Mouse (Mus musculus) embryo, embryonic 11.5 days (tissue): ENCODE results near the gene Stx1b.
A peak's percentile ranks its signal among the peaks of the same experiment; 100 is the strongest.

Source experiments
- DNase-seq: peaks from one replicate; pipeline ENCODE4 v3.0.0-alpha.2; 2012; ENCODE audit warnings: low read depth, low spot score

Stx1b gene

DNA sequence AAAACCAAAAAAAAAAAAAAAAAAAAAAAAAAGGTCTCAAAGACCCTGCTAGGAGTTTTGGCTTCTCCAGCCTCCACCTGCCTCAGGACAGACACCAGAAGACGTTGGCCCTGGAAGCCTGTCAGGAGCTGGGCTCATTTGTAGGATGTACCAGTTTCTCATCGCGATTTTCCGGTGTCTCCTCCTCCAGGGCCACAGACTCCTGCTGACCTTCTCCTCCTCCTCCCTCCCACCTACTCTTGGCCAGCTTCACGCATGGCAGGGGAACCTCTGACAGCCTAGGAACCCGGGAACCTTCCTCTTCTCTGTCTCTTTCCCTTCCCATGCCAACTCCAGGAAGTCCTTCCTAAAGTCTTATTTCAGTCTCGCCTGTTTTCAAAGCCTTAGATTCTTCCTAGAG lies 7.3 kb downstream of the Stx1b start:
- DNase-seq: no peak

DNA sequence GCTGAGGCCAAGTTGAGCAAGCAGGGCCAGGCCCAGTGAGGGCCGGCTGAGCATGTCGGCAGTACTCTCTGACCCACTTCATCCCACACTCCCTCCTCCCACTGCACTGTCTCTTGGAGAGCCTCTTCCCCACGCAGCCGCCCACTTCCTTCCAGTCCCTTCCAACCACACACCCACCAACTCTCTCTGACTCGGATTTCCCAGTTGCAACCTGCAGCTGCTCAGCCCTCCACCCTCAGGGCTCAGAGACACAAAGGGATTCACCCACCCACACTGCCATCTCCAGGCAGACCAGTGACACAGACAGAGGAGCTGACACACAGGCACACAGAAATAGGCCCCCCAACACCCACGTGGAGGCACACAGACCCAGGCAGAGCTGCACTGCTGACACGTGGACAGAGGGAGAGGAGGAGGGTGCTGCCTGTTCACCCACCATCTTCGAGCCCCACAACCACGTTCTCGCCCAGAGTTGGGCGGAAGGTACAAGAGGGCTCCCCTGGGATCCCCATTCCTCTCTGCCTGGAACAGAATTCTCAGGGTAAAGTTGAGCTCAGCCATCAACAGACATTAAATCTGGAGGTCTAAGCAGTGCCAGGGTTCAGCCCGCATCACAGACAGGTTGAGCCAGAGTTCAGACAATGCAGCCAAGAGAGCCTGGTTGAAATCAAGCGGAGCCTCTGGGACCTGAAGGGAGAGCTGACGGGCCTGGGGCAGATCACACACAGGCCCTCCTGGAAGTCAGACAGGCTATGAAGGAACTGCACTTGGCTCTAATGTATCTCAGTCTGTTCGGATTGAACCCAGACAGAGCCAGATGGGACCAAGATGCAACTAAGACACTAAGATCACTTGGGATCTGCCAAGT lies 8.2 kb downstream of the Stx1b start:
- no peak for DNase-seq

DNA sequence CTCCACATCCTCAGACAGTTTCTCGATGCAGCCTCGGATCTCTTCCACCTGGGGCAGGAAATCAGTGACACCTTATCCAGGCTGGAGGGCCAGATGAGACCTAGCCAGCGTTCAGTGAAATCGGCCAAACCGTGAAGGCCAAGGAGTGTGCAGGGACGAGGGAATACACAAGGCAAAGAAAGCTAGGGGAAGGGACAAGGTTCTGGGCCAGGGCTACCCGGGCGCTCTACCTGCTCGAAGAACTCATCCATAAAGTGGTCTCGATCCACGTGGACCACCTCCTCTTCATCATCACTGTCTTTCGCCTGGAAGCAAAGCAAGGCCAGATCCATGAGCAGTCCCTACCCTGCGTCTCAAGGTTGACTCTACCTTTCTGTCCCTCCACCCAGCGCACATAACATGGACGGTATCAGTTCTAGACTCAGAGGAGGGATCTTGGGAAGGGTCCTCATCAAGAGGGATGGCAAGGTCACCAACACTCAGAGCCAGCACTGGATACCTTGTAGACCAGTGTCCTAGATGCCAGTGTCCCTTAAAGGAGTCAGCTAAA lies 9.2 kb downstream of the Stx1b start:
- no peak for DNase-seq

DNA sequence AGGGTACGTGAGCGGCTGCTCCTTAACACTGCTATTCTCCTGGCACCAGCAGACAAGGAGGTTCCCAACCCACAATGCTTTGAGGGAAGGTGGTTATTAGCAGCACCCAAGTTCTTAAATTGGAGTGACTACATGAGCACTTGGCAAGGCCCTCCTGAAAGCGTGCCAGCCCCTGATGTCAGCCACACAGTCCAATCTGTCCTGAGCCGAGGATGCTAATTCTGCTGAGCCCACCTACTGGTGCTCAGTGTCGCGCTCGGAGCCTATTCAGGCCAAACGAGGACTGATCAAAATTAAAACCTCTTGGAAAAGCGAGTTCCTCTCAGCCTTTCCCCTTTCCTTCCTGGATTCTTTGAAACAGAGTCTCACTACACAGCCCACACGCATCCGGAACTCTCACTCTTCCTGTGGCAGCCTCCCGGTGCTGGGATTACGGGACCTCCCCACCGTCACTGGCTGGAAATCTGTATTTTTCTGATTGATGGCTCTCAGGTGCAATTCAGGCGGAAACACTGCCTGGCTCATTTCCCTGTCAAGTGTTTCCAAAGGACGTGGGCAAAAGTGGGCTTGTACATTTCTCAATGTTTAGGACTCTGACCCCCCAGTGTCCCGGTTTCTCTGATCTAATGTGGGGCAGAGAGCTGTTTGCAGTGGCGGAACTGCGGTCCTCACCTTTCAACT lies 10.0 kb downstream of the Stx1b start:
- DNase-seq: no peak

DNA sequence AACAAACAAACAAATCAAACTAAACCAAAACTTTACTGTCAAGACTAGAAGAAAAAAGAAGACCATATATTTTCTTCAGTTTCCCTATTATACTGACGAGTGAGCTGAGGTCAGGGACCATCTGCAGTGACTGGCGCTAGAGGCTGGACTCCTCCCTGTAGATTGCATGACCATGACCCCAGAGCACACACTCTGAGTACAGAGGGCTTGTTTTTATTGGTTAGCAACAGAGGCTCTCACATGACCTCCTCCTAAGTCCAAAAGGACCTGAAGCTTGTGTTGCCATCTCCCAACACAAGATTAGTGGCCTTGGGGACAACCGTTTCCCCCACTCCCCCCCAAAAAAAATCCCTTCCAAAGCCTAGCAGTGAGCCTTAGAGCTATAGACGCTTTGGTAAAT lies 10.5 kb downstream of the Stx1b start:
- no peak for DNase-seq

DNA sequence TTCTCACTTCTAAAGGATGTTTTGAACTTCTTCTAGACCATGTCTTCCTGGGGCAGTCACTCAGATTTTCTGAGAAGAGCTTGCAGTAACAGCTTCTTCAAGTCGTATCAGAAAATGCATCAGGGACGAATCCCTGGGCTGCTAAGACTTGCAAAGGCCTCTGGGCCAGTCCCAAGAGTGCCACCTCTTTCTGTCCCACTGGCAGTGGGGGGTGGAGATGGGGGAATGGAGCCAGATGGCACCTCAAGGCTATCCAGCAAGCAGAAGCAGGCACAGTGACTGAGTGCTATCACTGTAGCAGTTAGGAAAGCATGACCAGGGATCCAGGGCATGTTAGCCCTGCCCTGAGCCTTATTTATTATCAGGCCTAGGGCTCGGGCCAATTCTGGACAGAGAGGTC lies 12.1 kb downstream of the Stx1b start:
- DNase-seq: no peak

DNA sequence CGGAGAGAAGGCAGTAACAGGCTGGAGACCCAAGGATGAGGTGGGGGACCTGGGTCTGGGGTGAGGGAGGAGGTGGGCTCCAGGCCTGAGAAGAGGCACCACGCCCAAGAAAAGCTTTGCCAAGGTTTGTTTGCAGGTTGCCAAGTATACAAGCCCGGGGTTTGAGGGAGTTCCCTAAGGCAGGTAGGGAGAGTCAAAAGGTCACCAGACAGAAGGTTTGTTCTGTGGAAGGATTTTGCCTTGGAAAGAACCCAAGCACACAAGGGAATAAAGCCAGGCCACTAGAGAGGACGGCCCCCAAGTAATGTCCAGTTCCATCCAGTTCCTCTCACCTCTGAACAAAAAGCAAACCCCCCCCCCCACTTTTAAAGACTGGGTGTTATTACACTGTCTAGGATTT lies 13.1 kb downstream of the Stx1b start:
- no peak for DNase-seq

DNA sequence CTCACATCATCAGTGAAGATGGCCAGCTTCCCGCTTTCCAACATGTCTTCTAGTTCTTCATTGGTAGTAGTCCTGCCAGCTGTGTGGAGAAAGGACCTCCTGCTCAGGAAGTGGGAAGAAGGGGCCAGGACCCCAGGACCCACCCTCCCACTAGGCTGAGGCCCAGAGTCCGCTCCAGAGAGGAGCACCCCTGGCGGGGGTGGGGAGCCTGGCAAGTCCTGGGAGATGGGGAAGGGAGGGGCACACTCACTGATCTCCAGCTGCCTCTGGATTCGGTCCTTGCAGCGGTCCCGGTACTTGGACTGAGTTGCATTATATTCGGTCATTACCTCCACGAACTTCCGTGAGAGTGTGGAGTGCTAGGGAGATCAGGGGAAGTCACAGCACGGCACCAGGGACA lies 13.7 kb downstream of the Stx1b start:
- no peak for DNase-seq

DNA sequence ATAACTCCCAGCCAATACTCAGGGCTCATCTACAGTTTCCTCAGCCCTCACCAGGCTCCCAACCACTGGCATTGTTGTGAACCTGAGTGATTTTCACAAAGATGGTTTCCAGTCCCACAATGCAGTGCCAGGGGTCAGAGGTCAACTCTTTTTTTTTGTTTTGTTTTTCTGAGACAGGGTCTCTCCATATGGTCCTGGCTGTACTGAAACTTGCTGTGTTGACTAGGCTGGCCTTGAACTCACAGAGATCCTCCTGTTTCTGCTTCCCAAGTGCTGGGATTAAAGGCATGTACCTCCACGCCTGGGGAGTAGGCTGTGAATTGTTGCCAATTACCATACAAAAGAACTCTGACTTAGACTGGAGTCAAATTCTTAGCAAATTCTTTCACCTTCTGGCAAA lies 14.5 kb downstream of the Stx1b start:
- DNase-seq: no peak

DNA sequence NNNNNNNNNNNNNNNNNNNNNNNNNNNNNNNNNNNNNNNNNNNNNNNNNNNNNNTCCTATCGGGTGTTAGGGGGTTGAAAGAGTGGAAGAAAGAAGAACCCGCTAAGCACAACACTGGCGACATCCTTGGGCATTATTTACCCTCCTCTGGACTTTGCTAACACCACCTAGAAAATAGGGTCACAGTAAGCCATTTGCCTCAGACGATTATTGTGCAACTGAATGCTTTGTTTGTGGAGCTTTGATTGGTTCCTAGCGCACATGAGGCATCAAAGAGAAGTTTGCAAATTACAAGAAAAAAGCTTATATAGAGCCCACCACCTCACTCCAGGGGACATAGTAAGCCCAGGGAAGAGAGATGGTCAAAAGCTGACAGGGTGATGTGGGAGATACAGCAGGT lies 15.5 kb downstream of the Stx1b start:
- no peak for DNase-seq

DNA sequence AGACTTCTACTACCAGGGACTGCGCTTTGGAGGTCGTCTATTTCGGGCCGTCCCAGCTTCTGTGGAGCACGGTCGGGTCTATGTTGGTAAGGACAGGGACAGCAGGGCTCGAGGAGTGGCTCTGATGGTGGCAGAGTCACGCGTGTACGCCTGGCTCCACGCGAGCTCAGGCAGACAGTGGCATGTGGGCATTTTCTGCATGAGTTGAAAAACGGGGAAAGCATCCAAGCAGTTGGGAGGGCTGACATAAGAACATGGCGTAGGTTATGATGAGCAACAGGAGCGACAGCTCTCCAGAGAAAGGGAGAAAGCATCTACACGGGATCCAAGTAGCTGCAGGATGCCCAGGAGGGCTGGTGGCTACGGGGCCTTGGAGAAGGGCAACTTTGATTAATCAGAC lies 22.0 kb downstream of the Stx1b start:
- no peak for DNase-seq

DNA sequence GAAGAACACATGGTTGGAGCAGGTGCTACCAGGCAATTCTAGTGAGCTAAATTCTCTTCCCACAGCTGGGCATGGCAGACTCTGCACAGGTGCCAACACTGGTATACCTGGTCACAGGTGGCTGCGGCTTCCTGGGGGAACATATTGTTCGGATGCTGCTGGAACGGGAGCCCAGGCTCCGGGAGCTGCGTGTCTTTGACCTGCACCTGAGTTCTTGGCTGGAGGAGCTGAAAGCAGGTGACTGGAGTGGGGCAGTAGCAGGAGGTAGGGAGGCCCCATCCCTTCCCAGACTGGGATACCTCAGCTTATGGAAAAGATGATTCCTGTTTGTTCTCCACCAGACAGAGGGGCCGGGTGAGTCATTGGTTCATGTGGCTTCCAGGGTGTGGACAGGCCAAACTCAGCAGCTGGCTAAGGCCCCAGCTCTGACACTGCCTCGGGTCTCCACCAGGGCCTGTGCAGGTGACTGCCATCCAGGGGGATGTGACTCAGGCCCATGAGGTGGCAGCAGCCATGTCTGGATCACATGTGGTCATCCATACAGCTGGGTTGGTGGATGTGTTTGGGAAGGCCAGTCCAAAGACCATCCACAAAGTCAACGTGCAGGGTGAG lies 23.2 kb downstream of the Stx1b start:
- DNase-seq: no peak

DNA sequence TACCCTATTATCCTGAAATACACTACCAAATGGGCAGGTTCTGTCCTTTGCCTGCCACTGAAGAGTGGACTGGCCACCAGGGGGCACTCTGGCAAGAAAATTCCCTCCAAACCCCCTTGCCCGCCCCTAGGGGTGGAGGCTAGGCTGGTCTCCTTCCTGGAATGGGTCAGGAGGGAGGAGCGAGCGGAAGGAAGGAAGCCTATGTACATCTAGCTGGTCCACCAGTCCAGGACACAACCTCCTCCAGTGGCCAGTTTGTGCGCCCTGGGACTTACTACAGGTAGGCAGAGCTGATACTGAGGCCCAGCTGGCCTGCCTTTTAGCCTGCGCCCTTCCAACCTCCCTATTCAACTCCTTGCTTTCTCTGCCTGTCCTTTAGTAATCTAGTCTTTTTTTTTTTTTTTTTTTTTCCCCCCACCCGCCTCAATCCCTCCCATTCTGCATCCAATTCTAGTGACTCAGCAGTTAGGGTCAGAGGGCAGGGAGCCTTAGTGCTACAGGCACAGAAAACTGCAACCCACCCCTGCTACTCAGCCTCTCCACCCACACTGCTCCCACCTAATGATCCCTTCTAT lies 23.8 kb downstream of the Stx1b start, which contains the start of gene Hsd3b7:
Gene Hsd3b7 (plus strand): TSS at position 170 of the 575 bp plus-strand sequence.
- peak; percentile 82 for DNase-seq

DNA sequence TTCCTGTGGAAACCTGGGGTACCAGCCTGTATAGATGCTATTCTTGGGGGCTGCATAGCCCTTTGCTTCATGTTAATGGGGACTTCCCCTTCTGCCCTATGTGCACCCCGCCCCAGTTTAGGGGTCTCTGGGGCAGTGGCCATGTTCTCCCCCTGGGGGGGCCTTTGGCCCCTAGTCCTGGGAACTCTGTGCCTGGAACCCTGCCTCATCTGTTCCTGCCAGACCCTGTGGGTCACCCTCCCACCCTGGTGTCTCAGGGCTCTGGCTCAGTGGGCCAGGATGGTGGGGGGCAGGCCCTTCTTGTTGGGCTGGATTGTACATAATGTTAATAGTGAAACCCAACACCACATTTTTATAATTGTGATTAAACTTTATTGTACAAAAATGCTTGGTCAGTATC lies 24.6 kb downstream of the Stx1b start:
- no peak for DNase-seq

DNA sequence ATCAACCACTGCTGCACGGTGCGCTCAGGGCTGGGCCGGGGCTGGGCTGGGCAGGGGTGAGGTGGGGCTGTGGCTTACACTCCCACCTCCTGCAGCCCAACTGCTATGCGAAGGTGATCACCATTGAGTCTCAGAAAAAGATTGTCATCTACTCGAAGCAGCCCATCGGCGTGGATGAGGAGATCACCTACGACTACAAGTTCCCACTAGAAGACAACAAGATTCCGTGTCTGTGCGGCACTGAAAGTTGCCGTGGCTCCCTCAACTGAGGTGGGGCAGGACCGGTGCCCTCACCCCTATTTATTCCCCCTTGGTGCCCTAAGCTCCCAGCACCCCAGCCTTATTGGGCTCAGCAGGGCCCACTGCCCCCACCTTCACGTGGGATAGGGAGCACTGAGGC lies 25.1 kb downstream of the Stx1b start:
- no peak for DNase-seq

DNA sequence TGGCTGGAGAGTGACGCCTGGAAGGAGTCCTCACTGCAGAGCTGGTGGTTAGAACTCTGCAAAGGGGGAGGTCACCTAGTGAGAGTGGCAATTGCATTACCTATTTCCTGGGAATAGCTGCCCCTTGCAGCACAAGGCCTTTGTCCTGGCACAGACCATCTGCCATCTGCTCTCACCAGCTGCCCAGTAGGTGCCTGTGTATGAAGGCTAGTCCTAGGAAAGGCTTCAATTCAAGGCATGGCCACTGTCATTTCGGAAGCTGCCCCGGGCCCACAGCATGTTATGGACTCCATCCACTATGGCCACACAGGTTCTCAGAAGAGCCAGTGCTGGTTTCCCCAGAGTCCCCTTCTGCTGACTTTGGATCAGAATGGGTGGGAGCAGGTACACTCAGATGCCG lies 25.8 kb downstream of the Stx1b start:
- DNase-seq: no peak

DNA sequence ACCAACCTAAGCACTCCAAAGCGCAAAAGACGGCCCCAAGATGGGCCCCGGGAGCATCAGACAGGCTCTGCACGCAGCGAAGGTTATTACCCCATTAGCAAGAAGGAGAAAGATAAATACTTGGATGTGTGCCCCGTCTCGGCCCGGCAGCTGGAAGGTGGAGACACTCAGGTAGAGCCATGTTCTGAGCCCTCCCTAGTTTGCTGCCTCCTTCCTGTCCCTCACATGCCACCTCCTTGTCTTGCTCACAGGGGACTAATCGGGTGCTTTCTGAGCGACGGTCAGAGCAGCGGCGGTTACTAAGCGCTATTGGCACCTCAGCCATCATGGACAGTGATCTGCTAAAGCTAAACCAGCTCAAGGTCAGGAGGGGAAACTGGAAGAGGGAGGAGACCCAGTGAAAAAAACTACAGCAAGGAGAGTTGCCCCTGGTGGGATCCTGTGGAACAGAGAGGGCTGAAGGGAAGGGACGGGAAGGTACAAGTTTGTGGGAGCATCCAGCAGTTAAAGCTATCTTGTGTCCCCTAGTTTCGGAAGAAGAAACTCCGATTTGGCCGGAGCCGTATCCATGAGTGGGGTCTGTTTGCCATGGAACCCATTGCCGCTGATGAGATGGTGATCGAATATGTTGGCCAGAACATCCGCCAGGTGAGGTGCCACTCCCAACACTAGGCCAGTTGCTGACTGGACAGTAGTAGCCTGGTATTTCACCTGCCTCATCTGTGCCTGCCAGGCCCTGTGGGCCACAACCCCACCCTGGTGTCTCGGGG lies 27.1 kb downstream of the Stx1b start:
- no peak for DNase-seq

DNA sequence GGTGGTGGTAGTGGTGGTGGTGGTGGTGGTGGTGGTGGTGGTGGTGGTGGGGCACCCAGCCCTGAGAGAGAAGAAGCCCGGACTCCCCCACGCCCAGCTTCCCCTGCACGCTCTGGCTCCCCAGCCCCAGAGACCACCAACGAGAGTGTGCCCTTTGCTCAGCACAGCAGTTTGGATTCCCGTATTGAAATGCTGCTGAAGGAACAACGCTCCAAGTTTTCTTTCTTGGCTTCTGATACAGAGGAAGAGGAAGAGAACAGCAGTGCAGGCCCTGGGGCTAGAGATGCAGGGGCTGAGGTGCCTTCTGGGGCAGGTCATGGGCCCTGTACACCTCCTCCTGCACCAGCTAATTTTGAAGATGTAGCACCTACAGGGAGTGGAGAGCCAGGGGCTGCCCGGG lies 39.0 kb downstream of the Stx1b start, which contains the start of gene Gm49388:
Gene Gm49388 (plus strand): TSS at position 301 of the 400 bp plus-strand sequence.
- no peak for DNase-seq

DNA sequence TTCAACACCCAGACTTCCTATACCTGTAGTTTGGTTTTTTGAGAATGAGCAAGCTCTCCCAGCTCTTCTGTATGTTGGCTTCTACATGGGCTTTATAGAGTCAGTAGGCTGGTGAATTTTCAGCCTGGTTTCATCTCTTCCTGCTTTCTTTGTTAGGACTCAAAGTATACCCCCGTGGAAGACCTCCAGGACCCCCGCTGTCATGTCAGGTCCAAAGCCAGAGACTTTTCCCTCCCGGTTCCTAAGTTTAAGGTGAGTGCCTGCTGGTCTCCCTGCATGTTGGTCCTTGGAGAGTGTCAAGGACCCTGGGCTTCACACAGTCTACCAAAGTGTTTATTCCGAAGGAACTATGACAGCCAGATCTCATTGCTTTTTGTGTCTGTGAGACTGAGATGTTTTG lies 46.0 kb downstream of the Stx1b start:
- no peak for DNase-seq

DNA sequence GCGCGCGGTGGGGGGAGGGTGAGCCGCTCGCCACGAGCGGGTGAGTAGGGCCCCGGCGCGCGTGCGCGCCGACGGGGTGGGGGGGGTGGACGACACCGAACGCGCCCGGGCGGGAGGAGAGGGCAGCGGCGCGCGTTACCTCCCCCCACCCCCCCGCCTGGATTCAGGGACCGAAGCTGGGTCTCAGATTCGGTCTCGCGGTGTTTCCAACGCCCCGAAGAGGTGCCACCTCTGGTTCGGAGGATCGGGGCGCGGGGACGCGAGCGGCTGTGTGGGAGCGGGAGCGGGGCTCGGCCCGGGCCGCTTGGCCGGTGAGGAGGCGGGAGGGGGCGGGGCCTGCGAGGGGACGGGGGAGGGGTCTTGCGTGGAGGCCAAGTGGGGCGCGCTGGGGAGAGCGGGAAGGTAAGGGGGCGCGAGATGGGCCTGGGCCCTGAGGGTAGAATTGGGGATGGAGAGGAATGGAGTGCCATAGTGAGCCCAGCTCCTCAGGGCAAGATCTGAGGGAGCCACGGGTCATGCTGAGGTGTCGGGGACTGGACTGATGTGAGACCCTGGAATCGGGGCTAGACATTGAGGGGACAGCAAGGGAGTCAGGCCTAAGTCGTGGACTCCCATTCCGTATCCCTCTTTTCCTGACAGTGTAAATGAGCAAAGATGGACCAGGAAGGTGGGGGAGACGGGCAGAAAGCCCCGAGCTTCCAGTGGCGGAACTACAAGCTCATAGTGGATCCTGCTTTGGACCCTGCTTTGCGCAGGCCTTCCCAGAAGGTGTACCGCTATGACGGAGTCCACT lies 46.7 kb downstream of the Stx1b start:
- peak; percentile 38 for DNase-seq
